Mouse (Mus musculus) spleen, adult 12 weeks (tissue): ENCODE data around the gene Ppm1n.

Experiments used
- DNase-seq: peaks from one replicate; pipeline ENCODE4 v3.0.0; 2022; ENCODE audit warnings: low spot score

Gene Ppm1n

GRCm38 (mm10) chr7:19279581-19280114 is at the start of gene Ppm1n:
Gene Ppm1n, minus strand, starts transcription at chr7:19280064.
- no peak for DNase-seq

GRCm38 (mm10) chr7:19328425-19328824 is 48.6 kb upstream of the Ppm1n start:
- DNase-seq, result no peak

DNA sequence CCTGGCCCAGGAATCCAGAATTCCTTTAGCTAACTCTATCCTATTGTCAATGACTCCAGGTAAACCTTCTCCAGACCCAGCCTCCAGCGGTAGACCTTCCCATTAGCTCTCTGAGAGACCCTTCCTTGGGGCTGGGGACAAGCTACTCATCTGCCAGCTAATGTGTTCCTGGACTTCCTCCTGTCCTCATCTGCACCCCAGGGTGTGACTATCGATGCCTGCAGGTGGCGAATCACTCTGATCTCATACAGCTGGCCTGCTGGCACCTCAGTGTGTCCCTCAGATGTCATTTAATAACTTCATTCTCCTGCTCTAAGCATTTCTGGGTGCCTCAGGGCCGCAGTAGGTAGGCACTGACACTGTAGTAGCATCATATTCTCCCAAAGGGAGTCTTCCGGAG is 47.9 kb upstream of the Ppm1n start:
- DNase-seq, result no peak

GRCm38 (mm10) chr7:19327128-19327527 is 47.3 kb upstream of the Ppm1n start:
- peak; percentile 56 for DNase-seq

DNA sequence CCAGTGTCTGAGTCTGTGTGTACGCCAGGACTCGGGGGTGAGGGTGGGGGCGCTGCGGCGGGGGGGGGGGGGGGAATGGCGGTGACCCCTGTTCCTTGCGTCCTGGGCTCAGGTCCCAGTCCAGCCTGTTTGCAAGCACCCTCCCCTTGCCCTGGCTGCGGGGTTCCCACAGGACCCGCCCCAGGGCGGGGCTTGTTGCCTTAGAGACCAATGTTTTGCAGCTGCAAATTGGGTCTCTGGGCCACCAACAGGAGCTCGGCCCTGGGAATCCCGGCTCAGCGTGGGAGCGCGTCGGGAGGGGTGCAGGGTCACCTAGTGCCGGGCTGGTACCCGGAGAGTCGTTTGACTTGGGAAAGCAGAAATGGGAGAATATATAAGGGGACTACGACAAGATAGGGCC is 46.5 kb upstream of the Ppm1n start:
- DNase-seq, result peak; percentile 62

GRCm38 (mm10) chr7:19325262-19326199 is 45.7 kb upstream of the Ppm1n start:
- no peak for DNase-seq

DNA sequence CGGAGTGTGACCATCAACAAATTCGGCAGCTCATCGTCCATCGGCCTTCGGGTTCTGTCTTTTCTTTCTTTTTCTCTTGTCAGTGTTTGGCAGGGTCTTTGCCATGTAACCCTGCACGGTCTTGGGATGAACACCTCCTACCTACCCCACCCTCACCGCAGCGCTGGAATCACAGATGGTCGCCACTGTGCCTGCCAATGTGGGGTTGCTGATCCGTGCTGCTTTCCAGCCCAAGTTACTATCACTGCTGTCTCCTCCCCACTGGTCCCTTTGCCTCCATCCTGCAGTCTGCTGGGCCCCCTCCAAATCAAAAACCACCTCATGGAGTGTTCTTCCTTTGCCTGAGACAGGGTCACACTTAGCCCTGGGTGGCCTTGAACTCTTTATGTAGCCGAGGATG is 44.4 kb upstream of the Ppm1n start:
- DNase-seq, result no peak

GRCm38 (mm10) chr7:19322489-19322888 is 42.6 kb upstream of the Ppm1n start:
- DNase-seq, result no peak

GRCm38 (mm10) chr7:19321464-19321863 is 41.6 kb upstream of the Ppm1n start:
- DNase-seq, result no peak

DNA sequence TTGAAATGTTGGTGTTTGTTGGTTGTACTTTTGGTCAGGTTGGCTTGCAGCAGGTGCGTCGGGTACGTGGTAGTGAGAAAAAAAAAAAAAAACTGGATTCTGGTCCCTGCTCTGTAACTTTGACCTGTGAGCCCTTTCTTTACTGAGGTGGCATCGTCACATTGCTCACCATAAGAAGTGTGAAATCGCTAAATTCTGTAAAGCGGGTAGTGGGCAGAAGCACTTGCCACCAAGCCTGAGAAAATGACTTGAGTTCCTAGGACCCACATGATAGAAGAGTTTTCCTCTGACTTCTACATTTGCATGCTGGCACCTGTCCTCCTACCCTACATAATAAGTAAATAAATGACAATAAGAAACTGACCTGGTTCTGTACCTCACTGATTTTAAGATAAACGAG is 40.8 kb upstream of the Ppm1n start:
- no peak for DNase-seq

DNA sequence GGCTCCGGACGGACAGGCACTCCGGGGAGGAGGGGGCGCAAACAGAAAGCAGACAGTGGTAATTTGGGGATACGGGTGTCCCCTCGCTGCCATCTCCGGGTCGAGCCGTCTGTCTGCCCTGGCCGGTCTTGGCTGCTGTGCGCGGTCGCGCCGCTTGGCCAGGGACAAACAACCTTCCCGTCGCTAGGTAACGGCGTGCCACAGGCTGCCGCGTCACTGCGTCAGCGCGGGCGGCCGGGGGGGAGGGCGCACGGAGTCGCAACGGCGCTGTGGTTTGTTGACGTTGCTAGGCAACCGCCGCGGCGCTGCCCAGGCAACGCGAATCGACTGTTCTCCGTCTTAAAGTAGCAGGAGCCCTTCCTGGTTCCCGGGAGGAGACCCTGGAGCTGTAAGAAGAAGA is 40.0 kb upstream of the Ppm1n start:
- peak; percentile 79 for DNase-seq

- no peak for DNase-seq
Observed at GRCm38 (mm10) chr7:19319458-19319857, 39.6 kb upstream of the Ppm1n start.

DNA sequence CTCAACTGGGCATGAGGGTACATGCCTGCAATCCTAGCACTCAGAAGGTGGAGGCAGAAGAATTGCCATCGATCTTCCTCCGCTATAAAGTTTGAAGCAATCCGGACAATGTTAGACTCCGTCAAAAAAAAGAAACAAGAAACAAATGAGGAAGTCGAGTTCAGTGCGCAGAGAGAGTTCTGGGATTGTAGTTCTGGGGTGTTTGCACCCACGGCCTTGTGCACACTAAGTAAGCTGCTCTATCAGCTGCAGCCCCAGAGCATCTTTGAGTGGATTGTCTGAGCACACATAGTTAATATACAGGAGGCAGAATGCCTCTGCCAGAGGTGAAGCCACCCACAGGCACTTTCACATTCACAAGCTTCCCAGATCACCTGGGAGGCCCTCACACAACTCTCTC is 38.8 kb upstream of the Ppm1n start:
- DNase-seq, result no peak

DNA sequence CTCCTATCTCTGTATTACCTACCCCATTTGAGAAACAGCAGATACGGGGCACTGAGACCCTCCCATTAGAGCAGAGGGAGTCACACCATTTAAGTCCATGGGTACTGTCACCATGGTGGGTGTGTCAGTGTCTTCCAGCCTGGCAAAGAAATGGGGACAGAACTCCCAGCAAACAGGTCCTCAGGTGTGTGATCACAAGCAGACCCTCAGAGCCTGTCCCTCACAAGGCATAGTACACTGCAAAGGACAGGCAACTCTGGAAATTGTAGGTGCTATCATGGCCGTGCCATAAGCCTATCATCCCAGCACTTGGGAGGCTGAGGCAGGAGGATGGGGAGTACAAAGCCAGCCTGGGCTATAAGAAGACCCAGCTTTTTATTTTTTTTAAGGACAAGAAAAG is 38.3 kb upstream of the Ppm1n start:
- DNase-seq, result no peak

GRCm38 (mm10) chr7:19316451-19317161 is 36.7 kb upstream of the Ppm1n start:
- DNase-seq, result no peak

DNA sequence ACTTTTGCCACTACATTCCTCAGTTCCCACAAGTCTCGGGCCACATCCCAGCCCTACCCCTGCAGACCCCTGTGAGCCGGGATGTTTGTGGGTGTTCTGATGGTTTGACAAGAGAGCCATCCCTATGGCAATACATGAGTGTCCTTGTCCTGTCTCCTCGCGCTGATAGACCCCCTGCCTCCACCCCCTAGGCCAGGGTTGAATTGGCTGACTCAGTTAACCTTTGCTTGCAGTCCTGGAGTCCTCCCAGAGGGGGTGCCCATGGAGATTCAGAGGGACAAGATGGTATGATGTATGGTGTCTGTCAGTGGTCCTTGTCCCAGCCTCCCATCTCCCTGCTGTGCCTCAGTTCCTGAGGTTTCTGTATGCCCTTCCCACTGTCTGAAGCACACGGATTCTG is 34.2 kb upstream of the Ppm1n start:
- no peak for DNase-seq

DNA sequence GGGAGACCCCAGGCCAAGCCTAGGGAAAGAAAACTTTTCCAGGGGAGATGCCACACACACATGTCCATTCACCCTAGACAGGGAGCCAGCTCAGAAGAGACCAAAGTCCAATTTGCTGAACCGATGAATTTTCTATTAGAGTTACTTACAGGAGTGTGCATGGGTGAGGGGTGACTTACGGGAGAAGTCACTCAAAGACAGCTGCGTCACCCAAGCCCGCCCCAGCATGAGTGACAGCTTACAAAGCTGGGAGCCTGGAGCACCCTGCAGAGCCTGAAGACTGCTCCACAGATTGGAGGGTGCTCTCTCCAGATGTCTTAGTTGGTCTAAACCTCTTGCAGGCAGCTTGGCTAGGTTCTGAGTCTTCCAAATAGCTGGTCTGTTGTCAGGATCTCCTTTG is 32.1 kb upstream of the Ppm1n start:
- no peak for DNase-seq

- peak; percentile 83 for DNase-seq
Observed at GRCm38 (mm10) chr7:19309884-19310641, 30.2 kb upstream of the Ppm1n start, which contains the start of gene Fosb. Gene Fosb, minus strand, starts transcription at chr7:19310051.

DNA sequence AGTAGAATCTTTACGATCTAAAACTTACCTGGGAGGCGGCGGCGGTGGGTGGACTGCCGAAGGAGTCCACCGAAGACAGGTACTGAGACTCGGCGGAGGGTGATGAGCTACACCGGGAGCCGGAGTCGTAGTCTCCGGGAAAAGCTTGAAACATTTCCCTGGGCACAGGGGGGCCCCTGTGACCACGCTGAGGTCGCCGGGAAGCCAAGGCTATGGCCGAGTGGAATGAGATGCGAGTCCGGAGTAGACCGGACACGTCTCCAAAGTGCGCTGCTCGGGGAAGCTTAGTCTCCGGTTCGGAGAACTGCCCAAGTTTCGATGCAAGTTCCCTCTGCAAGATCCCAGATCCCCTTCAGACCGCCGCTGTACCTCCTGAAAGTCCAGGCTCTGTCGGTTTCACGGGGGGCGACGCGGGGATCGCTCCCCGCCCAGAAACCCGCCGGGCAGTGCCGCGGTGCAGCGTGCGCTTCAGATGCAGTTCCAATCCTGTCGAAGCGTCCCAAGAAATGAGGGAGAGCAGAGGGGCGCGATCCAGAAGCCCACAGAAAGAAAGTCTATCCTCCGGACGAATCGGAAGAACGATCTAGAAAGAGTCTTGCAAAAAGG is 29.5 kb upstream of the Ppm1n start:
- DNase-seq, result no peak

GRCm38 (mm10) chr7:19308454-19309277 is 28.8 kb upstream of the Ppm1n start:
- DNase-seq, result peak; percentile 86
